ENCODE assay signal across 8 mouse cellular contexts in the genomic region with DNA sequence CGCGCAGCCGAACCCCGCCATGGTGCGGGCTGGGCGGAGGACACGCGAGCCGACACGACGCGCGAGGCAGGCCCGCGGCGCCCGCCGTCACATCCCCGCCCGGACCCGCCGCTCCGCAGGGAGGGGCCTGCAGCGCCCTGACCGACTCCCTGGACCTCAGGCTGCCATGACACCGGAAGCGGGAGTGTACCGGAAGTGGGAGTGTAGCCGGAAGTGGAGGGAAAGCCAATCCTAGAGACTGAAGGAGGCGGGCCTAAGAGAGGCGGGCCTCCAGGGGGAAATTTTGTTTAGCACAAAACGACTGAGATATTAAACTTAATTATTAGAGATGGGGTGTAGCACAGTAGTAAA. TPM values are rescaled to one million over a fixed set of nuclear protein-coding genes. Genes with fewer than 3 reads are reported as not detected.
DNase-seq lines count a peak whose midpoint lies in the region; ATAC-seq lines count a peak whose summit lies in the region.

No protein-coding gene starts in this region.

- H3K27ac ChIP-seq in hindbrain, embryonic 13.5 days, result peak overlapping the region; percentile 73

- H3K4me2 ChIP-seq in hindbrain, embryonic 13.5 days, result peak overlapping the region; percentile 88

- peak overlapping the region; percentile 91 for H3K9ac ChIP-seq in hindbrain, embryonic 13.5 days

- ATAC-seq in hindbrain, embryonic 13.5 days (ENCODE audit: low FRiP score), result peak; percentile 100

- WGBS in hindbrain, embryonic 13.5 days, result 6% methylated on average over 32 of the region's 32 CpGs

- H3K4me1 ChIP-seq in hindbrain, embryonic 13.5 days (replicated peaks), result peaks cover 6% of the 10 kb centered on the region

- H3K4me3 ChIP-seq in hindbrain, embryonic 13.5 days, result peak overlapping the region; percentile 75

- peak; percentile 40 for DNase-seq in WW6 (ENCODE audit: low read depth, low spot score)
- DNase-seq in cerebellum, postnatal 36 days, result peak; percentile 85 to 88
- peak; percentile 63 to 77 for DNase-seq in frontal cortex, postnatal 25 days (ENCODE audit: low spot score in 2 of 2)
- DNase-seq in layer of hippocampus, postnatal 14 days (ENCODE audit: low spot score in 2 of 2), result peak; percentile 78 to 87
- DNase-seq in lung, postnatal 10 days, result peak; percentile 93
- DNase-seq in ovary, postnatal 14 days (ENCODE audit: low spot score), result peak; percentile 66
- DNase-seq in thymus, postnatal 10 days (ENCODE audit: low spot score in 2 of 2), result peak; percentile 67 to 71

- H3K9me3 ChIP-seq in hindbrain, embryonic 13.5 days, result no peaks in the 10 kb centered on the region

- 0 out of 2 replicates have a peak, but pooled peaks cover 4% of the 10 kb centered on the region for H3K27me3 ChIP-seq in hindbrain, embryonic 13.5 days

- no peaks in the 10 kb centered on the region for H3K36me3 ChIP-seq in hindbrain, embryonic 13.5 days

RNA-seq across cellular contexts. Expression of a gene that starts 21.6 kb away (rescaled TPM):
- not detected in 2 replicates for polyA plus RNA-seq in hindbrain, embryonic 13.5 days (2015; fragmentation: Nextera tagmentation; extraction: Ambion mirVana)
- not detected for total RNA-seq in layer of hippocampus, postnatal 14 days (2021)

RNA-seq across cellular contexts. Expression of a gene that starts 23.0 kb away (rescaled TPM):
- not detected in 2 replicates for polyA plus RNA-seq in hindbrain, embryonic 13.5 days (2015; fragmentation: Nextera tagmentation; extraction: Ambion mirVana)
- total RNA-seq in layer of hippocampus, postnatal 14 days (2021), result not detected

RNA-seq across cellular contexts. Expression of a gene that starts 40.3 kb away (rescaled TPM):
- 8.4 and 8.7 TPM in 2 replicates for polyA plus RNA-seq in hindbrain, embryonic 13.5 days (2015; fragmentation: Nextera tagmentation; extraction: Ambion mirVana)
- total RNA-seq in layer of hippocampus, postnatal 14 days (2021), result 100 to 1,000 TPM; 163 to 168 TPM

RNA-seq across cellular contexts. Expression of a gene that starts 50.6 kb away (rescaled TPM):
- polyA plus RNA-seq in hindbrain, embryonic 13.5 days (2015; fragmentation: Nextera tagmentation; extraction: Ambion mirVana), result 1.7 and 2.2 TPM in 2 replicates
- total RNA-seq in layer of hippocampus, postnatal 14 days (2021), result 1 to 10 TPM; 3.4 to 4.0 TPM

RNA-seq across cellular contexts. Expression of a gene that starts 53.1 kb away (rescaled TPM):
- polyA plus RNA-seq in hindbrain, embryonic 13.5 days (2015; fragmentation: Nextera tagmentation; extraction: Ambion mirVana), result 1.1 and 1.2 TPM in 2 replicates
- total RNA-seq in layer of hippocampus, postnatal 14 days (2021), result not detected

Comparison
In these comparisons a context has a peak if more than half of its experiments do, and no peak if none do; other contexts are left out.
1. Peak in every context shown above with its lines: DNase-seq, ATAC-seq, H3K4me3 ChIP-seq and H3K27ac ChIP-seq.
2. DNase-seq: peak in every context shown above with its lines; median percentile 93 in lung, postnatal 10 days; 86 in cerebellum, postnatal 36 days; 82 in layer of hippocampus, postnatal 14 days; 70 in frontal cortex, postnatal 25 days; 69 in thymus, postnatal 10 days; 66 in ovary, postnatal 14 days; 40 in WW6.